Mouse (Mus musculus): ENCODE data around the gene Necab2.

The Necab2 gene

DNA sequence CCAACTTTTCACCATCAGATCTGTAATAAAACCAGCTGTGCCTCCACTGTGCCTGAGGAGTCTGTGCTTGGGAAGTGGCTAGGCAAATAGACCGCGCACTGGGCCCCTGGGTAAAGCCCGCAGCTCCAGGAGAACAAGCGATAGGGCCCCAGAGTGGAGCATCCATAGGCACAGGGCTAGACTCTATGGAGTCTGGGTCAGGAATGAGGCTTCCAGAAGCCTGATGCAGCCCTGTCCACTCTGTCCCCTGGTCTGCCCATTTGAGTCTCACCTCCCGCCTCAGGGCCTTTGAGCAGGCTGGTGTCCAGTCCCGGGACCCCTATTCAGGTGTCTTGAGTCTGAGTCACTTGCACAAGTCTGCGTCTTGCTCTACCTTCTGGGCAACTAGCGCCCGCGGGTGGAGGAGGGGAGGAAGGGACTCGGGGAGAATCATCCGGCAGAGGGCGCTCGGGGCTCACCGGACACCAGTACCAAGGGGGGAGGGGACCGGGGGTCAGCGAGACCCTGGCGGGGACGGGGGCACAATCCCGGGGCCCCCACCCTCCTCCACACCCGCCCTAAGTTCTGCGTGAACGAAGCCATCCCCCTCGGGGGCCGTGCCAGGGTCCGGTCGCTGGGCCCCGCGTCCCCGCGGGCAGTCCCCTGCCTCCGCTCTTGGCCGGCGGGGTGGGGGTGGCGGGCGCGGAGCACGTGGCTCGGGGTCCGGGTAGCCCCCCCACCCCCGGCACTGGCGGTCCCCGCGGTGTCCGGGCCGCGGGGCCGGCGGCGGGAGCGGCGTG is at the start of gene Necab2:
Gene Necab2 (plus strand): TSS at position 509 of the 779 bp plus-strand sequence.
- no peak for DNase-seq (ENCODE audit: low read depth, low spot score)

DNA sequence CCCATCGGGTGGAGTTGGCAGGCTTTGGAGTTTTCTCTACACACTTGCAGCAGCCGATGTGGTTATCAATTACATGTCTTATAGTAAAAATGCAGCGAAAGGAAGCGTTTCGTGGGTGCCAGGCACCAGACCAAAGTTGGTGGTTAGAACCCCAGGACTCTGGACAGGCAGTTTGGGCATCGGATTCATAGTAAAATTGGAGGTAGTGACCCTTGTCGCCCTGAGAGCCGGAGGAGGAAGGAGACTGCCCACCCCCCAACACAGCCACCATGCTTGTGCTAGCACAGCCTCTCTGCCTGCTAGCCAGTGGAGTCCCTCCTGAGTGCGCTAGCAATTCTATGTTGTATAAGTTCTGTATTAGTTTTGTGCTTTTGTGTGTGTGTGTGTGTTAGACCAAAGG is 48.0 kb upstream of the Necab2 start:
- DNase-seq (ENCODE audit: low read depth, low spot score), result no peak

DNA sequence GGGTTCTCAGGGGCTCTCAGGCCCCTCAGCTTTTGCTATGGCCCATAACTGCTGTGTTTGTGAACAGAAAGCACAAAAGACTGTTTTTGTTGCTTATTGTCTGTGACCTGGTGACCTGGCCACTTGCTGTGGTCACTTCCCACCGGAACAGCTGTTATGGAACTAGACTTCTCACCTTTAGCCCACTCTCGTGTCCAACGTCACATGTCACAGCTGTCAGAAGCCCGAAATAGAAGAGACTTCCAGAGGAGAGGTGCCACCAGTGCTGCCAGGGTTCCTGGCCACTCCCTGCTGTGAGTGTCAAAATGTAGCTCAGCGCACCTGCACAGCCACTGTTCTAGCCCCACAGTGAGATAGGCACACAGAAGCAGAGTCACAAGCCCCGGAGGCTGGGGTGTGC is 47.3 kb upstream of the Necab2 start:
- DNase-seq (ENCODE audit: low read depth, low spot score), result no peak

DNA sequence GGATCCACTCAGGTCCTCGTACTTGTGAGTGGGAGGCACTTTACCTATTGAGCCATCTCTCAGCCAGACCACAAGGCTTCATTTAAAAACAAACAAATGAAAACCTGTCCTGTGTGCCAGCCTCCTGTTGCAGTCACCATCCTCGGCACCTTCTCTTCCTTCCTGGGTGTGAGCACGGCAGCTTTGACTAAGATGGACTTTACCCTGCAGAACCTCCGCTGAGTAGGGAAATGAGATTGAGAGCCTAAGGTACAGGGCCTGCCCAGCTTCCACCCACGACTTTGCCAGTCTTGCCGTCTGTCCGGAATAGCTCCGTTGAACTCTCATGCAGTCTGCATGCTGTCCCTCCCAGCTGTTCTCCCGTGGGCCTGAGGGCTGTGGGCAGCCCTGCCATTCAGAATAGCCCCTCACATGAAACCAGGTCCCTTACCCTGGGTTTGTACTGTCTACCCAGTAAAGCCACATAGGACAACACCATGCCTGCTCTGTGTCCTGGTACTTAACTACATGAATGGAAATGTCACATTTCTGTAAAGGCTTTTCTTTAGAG is 46.3 kb upstream of the Necab2 start:
- DNase-seq (ENCODE audit: low read depth, low spot score), result no peak

DNA sequence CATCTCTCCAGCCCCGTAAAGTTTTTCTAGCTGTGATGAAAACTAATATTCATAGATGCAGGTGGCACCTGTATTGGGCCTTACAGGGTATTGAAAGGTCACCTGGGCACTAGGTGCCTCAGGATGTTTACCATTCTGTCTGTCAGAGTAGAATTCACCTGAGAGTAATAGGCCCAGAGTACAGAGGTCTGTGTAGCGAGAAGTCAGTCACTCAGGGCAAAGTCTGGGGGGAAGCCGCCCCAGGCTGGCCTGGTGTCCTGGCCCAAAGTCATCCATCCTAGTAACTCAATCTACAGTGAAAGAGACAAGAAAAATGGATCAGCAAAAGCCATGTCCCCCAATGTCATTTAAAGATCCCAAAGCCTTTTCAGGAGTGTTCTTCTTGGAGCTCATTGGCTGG is 45.6 kb upstream of the Necab2 start:
- no peak for DNase-seq (ENCODE audit: low read depth, low spot score)

DNA sequence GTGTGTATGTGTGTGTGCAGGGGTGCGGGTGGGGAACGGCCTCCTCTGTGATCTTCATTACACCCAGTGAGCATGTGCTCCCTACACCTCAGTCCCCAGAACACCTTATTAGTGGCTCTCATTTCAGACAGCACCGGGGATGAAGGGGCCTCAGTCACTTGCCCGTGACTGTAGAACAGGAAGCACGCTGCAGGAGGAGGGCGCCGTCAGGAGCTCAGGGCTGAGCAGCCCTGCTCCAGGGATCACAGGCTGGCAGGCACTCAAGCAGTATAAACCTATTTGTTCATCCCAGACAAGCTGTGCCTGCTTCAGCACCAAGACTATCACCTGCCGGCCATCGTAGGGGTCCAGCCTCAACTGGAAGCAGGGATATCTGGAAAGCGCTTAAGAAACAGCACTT is 42.6 kb upstream of the Necab2 start:
- DNase-seq (ENCODE audit: low read depth, low spot score), result no peak

DNA sequence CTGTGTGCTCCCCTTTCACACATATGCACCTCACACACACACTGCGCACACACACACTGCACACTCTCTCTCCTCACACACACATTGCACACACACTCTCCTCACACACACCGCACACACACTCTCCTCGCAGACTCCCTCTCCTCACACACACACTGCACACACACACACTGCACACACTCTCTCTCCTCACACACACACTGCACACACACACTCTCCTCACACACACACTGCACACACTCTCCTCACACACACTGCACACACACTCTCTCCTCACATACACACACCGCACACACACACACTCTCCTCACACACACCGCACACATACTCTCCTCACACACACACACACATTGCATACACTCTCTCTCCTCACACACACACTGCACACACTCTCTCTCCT is 41.9 kb upstream of the Necab2 start:
- no peak for DNase-seq (ENCODE audit: low read depth, low spot score)

DNA sequence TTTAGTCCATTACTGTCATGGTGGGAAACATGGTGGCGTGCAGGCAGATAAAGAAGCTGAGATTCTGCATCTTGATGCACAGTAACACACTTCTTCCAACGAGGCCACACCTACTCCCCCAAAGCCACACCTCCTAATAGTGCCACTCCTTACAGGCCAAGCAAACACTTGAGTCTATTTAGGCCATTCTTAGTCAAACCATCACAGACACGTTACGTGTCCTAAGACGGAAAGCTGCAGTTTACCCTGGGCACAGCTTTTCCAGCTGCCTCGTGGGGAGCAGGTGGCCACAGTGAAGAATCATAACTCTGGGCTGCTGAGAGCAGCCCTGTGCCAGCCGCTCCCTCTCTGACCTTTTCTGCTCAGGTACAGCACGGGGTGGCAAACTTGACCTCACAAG is 38.2 kb upstream of the Necab2 start:
- DNase-seq (ENCODE audit: low read depth, low spot score), result no peak

DNA sequence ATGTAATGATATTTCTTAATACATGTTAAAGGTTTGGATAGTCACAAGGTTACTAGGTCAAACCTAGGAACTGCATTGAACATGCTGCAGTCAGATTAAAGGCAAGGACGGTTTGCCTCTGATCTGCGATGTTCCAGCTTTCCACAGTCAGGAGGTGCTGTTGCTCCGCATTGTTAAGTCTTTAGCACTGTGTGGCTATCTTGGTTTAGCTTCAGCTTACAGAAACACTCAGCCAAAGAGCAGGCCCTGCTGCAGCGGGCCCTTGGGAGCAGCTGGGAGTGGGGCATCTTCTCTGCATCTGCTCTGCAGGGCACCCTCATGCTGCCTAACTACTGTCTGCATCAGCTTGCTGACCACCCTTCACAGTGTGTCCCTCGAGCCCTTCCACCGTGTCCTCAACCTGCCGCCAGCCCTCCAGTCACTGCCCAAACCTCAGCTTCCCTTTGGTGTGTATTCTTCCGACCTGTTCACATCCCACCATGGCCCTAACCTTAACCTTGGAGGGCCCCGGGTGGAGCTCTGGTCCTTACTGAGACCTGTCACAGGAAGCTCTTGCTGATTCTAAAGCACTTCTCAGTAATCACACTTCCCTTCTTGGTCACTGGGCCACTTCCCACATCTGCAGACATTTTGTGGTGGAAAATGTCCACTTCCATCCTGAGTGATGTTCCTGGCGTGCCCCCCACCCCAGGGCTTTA is 34.3 kb upstream of the Necab2 start:
- DNase-seq (ENCODE audit: low read depth, low spot score), result no peak

DNA sequence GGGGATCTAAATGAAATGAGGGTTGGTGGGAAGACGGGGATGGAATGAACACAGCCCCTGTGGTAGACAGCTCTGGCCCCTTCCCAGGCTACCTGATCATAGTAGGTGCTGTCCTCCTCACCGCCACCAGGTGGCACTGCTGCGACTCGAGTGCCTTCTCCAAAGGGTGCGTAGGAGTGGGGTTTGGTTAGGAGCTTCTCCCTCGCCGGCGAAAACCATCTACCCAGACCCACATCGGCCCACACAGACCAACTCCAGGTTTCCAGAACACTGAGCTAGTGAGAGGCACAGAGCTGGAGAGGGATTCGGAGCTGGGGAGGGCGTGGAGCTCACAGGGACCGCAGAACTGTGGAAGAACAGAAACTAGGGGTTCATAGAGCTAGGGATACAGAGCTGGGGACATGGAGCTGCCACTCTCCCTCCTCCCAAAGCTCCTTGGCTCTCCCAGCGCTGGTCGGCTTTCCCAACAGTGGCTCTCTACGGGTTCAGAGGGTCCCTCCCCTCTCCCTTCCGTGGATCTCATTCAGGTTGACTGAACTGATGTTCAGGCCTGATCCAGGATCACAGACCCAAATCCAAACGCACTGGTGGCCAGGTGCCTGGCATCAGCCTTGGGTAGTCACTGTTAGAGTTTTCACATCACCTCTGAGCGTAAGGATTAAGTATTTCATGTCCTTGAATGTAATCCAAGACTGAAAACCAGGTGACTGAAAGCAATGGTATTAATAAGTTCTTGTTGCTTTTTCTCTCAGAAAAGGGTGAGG is 33.6 kb upstream of the Necab2 start:
- peak; percentile 76 for DNase-seq (ENCODE audit: low read depth, low spot score)

DNA sequence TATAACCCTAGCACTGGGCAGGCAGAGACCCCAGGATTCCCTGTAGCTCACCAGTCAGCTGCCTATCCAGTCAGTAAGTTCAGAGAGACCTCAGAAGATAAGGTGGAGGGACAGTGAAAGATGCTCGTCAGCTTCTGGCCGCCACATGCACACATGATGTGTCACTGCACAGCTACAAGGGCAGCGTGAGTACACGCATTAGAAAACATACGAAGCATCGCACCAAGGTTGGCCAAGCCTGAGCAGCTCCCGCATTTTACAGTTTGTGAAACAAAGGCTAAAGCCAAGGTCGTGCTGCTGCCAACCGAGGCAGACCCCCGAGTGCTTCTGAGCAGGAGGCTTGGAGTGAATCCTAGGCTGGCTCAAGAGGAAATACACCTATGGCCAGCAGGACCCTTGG is 32.9 kb upstream of the Necab2 start:
- DNase-seq (ENCODE audit: low read depth, low spot score), result no peak

DNA sequence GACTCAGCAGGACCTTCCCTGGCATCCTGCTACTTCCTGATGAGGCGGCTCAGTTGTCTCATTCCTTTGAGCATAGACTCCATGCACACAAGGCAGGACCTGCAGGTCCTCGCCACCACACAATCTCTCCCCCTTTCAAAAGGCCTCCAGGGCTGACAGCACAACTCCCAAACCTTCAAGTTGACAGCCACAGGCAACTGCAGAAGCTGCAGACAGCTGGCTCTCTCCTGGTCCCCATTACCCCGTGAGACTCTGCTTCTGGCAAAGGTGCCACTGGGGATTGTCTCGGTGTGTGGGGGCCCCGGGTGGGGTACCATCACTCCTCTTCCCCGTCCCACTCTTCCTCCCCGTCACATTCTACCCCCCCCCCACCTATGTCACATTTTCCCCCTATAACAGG is 26.2 kb upstream of the Necab2 start:
- DNase-seq (ENCODE audit: low read depth, low spot score), result no peak

DNA sequence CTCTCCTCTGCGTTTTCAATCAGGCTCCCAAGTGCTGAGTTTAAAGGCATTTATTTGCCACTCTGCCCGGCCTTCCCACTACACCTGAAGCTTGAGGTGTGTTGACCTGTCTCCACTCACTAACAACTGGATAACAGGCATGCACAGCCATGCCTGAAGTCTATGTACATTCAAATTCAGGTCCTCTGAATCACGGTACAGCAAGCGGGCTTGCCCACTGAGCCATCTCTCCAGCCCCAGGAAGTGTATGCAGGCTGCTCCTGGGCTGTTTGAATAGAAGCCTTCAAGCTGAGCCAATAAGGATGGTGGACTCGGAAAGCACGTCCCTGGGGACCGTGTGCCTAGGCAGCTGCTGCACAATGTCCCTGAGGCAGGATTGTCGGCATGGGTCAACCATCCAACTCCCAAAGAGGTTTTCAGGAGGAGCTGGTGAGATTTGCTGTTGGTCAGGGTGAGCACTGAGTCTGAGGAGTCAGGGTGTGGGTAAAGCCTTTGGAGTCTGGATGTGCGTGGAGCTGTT is 24.9 kb upstream of the Necab2 start:
- no peak for DNase-seq (ENCODE audit: low read depth, low spot score)

DNA sequence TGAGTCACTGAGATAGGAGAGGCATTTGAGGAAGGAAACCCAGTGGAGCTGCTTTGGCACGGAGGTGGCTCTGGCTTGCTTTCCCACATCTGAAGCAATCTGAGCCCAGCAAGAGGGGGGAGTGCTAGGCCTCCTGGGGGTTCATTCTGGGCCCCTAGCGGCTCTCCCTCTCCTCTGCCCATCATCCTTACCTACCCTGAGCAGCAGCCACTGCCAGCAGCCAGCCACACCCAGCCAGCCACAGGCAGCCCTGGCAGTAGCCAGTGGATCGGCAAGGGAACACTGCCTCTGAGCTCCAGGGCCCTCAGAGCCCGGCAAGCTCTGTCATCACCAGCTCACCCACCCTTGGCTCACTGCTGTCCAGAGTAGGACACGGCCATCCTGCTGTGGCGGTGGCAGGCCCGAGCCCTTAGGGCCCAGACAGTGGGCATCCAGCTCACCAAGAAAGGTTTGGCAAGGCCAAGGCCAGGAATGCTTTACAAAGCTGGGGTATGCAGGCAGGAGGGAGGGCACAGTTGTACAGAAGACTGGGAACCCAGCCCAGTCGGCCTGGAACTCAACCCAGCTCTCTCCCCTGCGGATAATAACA is 24.3 kb upstream of the Necab2 start:
- no peak for DNase-seq (ENCODE audit: low read depth, low spot score)

DNA sequence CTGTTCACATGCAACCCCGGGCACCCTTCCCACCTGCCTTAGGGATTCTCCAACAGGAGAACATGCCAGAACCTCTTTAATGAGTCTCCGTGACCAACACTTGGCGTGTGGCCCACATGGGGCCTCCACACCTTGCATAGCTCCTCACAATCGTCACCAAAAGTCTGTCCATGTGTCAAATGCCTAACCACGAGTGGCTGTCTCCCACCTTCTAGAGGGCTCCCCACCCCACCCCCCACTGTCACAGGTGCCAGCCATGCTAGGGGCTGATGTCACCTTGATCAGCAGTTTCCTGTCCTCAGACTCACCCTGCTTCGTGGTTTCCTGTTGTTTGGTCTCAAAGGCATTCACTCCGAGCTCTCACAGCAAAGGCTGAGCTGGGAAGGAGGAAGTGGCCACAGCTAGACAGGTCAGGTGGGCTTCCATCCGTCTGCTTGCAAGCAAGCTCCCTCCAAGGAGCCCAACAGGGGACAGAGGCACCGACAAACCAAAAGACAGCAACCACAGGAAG is 22.8 kb upstream of the Necab2 start:
- DNase-seq (ENCODE audit: low read depth, low spot score), result peak; percentile 89

DNA sequence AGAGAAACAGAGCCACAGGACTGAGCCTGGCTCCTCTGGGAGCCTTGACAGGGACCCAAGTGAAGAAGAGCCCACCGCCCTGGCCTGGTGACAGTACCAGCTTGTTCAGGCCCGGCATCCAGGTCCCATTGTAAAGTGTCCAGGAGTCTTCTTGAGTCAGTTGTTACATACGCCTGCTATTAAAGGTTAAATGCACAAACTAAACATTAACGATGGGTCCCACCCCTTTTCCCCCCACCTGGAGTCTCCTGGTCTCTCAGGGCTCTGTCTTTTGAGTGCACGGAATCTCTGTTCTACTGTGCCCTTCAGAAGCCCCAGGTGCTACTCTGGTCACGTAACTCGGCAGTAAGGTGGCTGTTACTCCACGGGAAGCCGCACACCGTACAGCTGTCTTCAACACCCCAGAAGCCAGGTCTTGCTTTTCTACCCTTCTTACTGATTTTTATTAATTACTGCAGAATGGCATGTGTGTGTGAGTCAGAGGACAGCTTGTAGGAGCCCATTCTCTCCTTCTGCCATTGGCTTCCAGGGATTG is 22.3 kb upstream of the Necab2 start:
- peak; percentile 40 for DNase-seq (ENCODE audit: low read depth, low spot score)

DNA sequence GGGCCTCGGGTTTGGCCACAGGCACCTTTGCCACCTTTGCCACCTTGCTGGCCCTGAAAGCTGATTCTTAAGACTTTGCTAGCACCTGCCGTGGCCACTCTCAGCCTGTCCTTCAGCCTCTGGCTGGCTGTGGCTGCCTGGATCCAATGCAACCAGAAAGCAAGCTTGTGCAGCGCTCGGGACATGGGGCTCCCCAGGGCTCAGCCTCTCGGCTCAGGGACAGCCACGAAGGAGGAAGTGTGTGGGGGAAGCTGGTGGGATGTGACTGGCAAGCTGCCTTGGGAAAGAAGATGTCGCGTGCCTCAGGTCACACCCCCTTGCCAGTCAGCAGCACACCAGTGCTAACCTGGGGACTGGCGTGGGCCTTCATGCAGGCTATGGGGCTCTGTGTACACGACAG is 21.8 kb upstream of the Necab2 start:
- no peak for DNase-seq (ENCODE audit: low read depth, low spot score)

DNA sequence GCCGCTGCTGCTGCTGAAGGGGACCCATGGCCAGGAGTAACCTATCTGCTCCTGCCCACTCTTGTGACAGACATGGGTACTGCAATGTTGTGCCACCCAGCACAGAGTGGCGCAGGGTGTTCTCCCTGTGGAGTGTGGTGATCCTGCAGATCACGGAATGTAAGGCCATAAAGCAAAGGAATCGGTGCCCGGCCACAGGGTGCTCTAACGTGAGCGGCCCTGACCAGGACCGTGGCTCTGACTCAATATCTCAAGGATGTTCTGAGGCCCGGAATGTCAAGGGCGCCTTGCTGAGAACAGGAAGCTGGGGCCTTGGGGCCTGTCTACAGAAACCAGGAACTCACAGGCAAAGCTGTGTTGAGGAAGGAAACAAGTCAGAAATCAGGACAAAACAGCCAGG is 21.0 kb upstream of the Necab2 start:
- DNase-seq (ENCODE audit: low read depth, low spot score), result no peak

DNA sequence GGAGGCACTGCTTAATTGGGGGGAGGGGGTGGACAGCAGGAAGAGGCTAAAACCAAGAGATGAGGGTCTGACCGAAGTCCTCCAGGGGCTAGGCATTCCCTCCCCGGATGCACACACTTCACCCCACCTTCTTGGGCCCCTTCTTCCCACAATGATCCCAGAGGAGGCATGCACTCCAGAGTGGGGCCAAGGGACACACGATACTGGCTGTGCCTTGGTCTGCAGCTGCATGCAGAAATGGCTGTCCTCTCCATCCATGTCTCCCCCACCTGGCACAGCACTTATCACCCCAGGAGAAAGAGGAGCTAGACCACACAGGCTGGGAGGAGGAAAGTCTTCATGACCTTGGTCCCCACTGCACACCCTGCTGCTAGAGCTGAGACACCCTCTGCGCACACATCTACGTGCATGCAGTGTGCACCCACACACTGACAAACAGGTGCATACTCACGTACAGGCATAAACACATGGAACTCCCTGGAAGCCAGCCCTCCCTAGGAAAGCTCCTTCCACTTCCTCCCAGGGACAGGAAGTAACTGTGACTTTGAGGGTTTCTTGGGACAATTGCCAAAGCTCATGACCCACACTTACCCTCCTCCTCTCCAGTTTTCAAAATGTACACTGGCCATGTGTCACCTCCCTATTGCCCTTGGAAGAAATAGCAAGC is 20.3 kb upstream of the Necab2 start:
- no peak for DNase-seq (ENCODE audit: low read depth, low spot score)

DNA sequence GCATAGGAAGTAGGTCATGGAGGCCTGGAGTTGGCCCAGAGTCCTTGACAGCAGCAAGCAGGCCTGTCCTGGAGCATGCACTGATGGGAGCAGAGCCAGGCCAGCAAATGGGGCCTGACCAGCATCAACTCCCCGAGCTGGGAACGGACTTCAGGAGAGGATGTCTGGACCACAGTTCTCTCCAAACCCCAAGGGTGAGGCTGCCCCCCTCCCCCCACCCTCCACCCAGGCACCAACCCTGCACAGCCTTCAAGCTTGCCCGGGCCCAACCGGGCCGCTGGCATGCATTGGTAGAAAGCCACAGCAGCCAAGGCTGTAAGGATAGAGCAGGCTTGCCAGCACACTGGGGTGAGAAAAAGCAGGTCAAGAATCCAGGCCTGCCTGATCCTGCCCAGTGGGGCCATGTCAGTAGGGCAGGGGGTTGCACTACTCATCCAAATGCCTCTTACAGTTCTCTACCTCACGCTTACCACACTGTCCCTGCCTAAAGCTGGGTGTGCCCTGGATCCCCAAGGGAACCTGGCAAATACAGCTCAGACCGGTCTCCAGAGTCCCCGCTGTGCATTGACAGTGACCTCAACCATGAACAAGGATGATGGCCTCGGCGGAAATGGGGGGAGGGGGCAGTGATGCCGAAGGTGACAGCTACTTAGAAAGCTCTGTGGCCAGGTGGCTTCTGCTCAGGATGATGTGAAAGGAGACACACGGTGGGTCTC is 18.7 kb upstream of the Necab2 start:
- peak; percentile 68 for DNase-seq (ENCODE audit: low read depth, low spot score)
